Mouse (Mus musculus) forebrain, embryonic 11.5 days (tissue): Measurements from ENCODE around the gene Slc27a1. TPM values are rescaled to one million over a fixed set of nuclear protein-coding genes. Genes with fewer than 3 reads are reported as not detected.

Experiments used
- ATAC-seq: fragments of 200-750 bp; cut with Nextera tagmentation; replicated peaks from 2 replicates; pipeline ENCODE4 v1.8.0; 2017; ENCODE audit warnings: moderate TSS enrichment; ENCODE audit not compliant: low FRiP score
- DNase-seq: peaks from one replicate; pipeline ENCODE4 v3.0.0-alpha.2; 2017; ENCODE audit warnings: low spot score
- H3K27ac ChIP-seq: fragments of 300-500 bp; sonication (generic); 2 replicates; pipeline ENCODE4 v1.5.1; 2014; ENCODE audit warnings: low read depth, low read length
- H3K27me3 ChIP-seq: fragments of 300-500 bp; sonication (generic); 2 replicates; pipeline ENCODE4 v1.6.1; 2014; ENCODE audit warnings: mild to moderate bottlenecking, low read length, mixed read lengths; ENCODE audit not compliant: control insufficient read depth, insufficient read depth
- H3K36me3 ChIP-seq: fragments of 300-500 bp; sonication (generic); 2 replicates; pipeline ENCODE4 v1.6.1; 2014; ENCODE audit warnings: mild to moderate bottlenecking, low read length, moderate library complexity, mixed read lengths; ENCODE audit not compliant: control insufficient read depth, insufficient read depth
- H3K4me1 ChIP-seq: fragments of 300-500 bp; sonication (generic); replicated peaks from 2 replicates; pipeline ENCODE4 v1.6.1; 2014; ENCODE audit warnings: low read length, mixed read lengths; ENCODE audit not compliant: control insufficient read depth, insufficient read depth
- H3K4me2 ChIP-seq: fragments of 300-500 bp; sonication (generic); 2 replicates; pipeline ENCODE4 v1.6.1; 2014; ENCODE audit warnings: low read depth, mild to moderate bottlenecking, low read length, moderate library complexity, mixed read lengths; ENCODE audit not compliant: severe bottlenecking
- H3K4me3 ChIP-seq: fragments of 300-500 bp; sonication (generic); 2 replicates; pipeline ENCODE4 v1.5.1; 2014; ENCODE audit warnings: low read depth, low read length
- H3K9ac ChIP-seq: fragments of 300-500 bp; sonication (generic); 2 replicates; pipeline ENCODE4 v1.6.1; 2014; ENCODE audit warnings: low read length
- H3K9me3 ChIP-seq: fragments of 300-500 bp; sonication (generic); 2 replicates; pipeline ENCODE4 v1.6.1; 2016; ENCODE audit warnings: low read length, mixed read lengths; ENCODE audit not compliant: control insufficient read depth
- WGBS: fragments of 180-500 bp; shearing (Covaris S2); extraction: QIAGEN DNeasy Blood & Tissue Kit; methylation state at CpG from one replicate; pipeline ENCODE4 v1.1.7; 2014; 5-methylcytosine and 5-hydroxymethylcytosine counted together
- polyA plus RNA-seq: library from polyadenylated mRNA; unstranded; fragments of >200 nt; fragmentation: Nextera tagmentation; extraction: Ambion mirVana; gene quantifications from 2 replicates; pipeline ENCODE4 v1.2.1, GENCODE M21; 2014

Slc27a1 gene
- polyA plus RNA-seq, 1 experiment from 2014 or later: 18.4 TPM

DNA sequence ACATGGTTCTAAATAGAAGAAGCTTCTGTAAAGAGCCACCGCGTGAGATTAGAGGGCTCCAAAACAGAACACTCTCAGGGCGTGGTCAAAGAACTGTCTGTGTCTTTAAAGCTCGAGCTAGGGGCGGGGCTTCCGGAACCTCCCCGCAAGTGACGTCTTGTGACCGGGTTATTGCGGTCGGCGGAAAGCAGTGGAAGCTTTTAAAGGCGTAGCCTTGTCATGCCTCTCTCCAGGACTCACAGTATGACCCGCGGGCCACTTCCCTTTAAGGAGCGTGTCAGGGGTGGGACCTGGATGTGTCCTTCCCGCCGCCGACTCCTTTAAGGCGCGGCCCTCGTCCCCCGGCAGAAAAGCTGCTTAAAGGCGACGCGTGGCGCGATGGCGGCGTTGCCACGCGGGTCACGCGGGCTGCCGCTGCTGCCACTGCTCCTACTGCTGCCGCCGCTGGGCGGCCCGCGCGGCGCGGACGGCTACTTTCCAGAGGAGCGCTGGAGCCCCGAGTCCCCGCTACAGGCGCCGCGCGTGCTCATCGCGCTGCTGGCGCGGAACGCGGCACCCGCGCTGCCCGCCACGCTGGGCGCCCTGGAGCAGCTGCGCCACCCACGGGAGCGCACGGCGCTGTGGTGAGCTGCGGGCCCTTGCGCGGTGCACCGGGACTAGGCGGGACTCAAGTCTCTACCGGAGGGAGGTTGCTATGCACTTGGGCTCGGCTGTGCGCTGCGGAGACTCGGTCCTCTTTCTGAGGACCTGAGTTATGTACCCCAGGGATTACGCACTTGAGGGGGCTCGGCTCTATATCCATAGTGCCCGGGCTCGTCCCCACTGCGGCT, 42.4 kb downstream of the Slc27a1 start, which contains the start of gene Colgalt1:
TSS of gene Colgalt1 (plus strand) at position 177 of the 830 bp plus-strand sequence.
- H3K4me2 ChIP-seq: peak within 1 kb of the TSS; percentile 84
- H3K27me3 ChIP-seq: no peaks in the 10 kb centered on the region
- H3K9me3 ChIP-seq: no peaks in the 10 kb centered on the region
- DNase-seq: peak; percentile 95
- H3K36me3 ChIP-seq: no peaks in the 10 kb centered on the region; the same call in 1 of the 2 replicates
- peak; percentile 99 for ATAC-seq
- H3K9ac ChIP-seq: peak within 1 kb of the TSS; percentile 91
- peaks cover 6% of the 10 kb centered on the region; the same call in 1 of the 2 replicates for H3K4me1 ChIP-seq
- peak within 1 kb of the TSS; percentile 92 for H3K4me3 ChIP-seq
- under 1% methylated on average over 82 of the region's 82 CpGs for WGBS
- H3K27ac ChIP-seq: peak within 1 kb of the TSS; percentile 57; the same call in 1 of the 2 replicates

- Histone ChIP-seq H3K4me1 (peaks cover 6% of the 10 kb centered on the region; the same call in 1 of the 2 replicates), H3K9ac (peak overlapping the region; percentile 91), H3K9me3 (no peaks in the 10 kb centered on the region), H3K4me2 (peak overlapping the region; percentile 84), H3K27me3 (no peaks in the 10 kb centered on the region), H3K27ac (no peak overlapping the region), H3K36me3 (no peaks in the 10 kb centered on the region; the same call in 1 of the 2 replicates), H3K4me3 (peak overlapping the region; percentile 92)
- DNase-seq (no peak), ATAC-seq (no peak)
- 41% methylated on average over 5 of the region's 5 CpGs for WGBS
Measured at GRCm38 (mm10) chr8:71612141-71612540, 43.5 kb downstream of the Slc27a1 start.

DNA sequence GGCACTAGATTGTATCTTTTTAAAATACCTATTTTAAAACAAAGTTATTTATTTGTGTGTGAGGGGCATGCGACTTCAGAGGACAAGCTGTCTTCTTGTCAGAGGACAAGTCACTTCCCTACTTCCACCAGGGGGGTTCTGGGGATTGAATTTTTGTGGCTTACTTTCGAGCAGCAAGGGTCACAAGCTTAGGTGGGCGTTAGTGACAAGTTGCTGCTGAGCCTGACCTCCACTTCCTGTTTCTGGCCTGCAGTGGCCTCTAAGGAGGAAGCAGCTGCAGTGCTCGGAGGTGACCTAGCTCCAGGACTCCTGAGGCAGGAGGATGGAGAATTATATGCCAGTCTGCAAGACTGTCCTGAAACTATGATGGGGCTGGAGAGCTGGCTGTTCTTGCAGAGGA, 44.7 kb downstream of the Slc27a1 start:
- H3K27me3 ChIP-seq: no peaks in the 10 kb centered on the region
- 68% methylated on average over 4 of the region's 4 CpGs for WGBS
- H3K4me2 ChIP-seq: no peak overlapping the region
- no peaks in the 10 kb centered on the region for H3K9me3 ChIP-seq
- H3K27ac ChIP-seq: no peak overlapping the region
- no peak overlapping the region for H3K4me3 ChIP-seq
- H3K36me3 ChIP-seq: peaks cover 3% of the 10 kb centered on the region; the same call in 1 of the 2 replicates
- DNase-seq (no peak), ATAC-seq (no peak)
- no peak overlapping the region for H3K9ac ChIP-seq
- peaks cover 6% of the 10 kb centered on the region; the same call in 1 of the 2 replicates for H3K4me1 ChIP-seq

GRCm38 (mm10) chr8:71619786-71620185, 51.1 kb downstream of the Slc27a1 start:
- Histone ChIP-seq H3K4me3 (no peak overlapping the region), H3K4me1 (no peaks in the 10 kb centered on the region), H3K4me2 (no peak overlapping the region), H3K9me3 (no peaks in the 10 kb centered on the region; the same call in 1 of the 2 replicates), H3K27me3 (no peaks in the 10 kb centered on the region), H3K9ac (no peak overlapping the region), H3K27ac (no peak overlapping the region), H3K36me3 (peaks cover 36% of the 10 kb centered on the region)
- ATAC-seq: no peak
- WGBS: 94% methylated on average over 2 of the region's 2 CpGs
- no peak for DNase-seq

DNA sequence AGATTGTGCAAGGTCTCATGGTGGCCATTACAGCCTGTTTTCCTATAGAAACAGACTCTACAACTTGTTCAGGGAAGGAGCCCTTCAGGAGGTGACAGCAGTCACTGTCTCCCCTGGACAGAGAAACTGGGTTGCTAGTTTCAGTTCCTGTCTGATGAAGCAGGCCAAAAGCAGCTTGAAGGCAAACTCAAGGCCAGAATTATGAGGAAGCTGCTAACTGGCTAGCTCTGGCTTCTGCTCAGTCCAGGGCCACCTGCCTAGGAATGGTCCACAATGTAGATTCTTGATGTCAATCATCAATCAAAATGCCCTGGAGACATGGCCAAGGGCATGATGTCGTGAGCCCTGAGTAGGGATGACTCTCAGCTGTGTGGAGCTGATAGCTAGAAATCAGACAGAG, 56.4 kb downstream of the Slc27a1 start:
- Histone ChIP-seq H3K36me3 (peaks cover 26% of the 10 kb centered on the region), H3K9ac (no peak overlapping the region), H3K4me1 (peaks cover 3% of the 10 kb centered on the region; the same call in 1 of the 2 replicates), H3K9me3 (no peaks in the 10 kb centered on the region; the same call in 1 of the 2 replicates), H3K4me3 (no peak overlapping the region), H3K27me3 (peaks cover 5% of the 10 kb centered on the region), H3K27ac (no peak overlapping the region), H3K4me2 (no peak overlapping the region)
- 90% methylated on average over 1 of the region's 1 CpGs for WGBS
- ATAC-seq (no peak), DNase-seq (no peak)

GRCm38 (mm10) chr8:71626753-71627152, 58.1 kb downstream of the Slc27a1 start:
- Histone ChIP-seq H3K4me3 (no peak overlapping the region), H3K27ac (no peak overlapping the region), H3K4me2 (no peak overlapping the region), H3K9ac (no peak overlapping the region), H3K36me3 (peaks cover 17% of the 10 kb centered on the region), H3K27me3 (peaks cover 12% of the 10 kb centered on the region), H3K9me3 (no peaks in the 10 kb centered on the region; the same call in 1 of the 2 replicates), H3K4me1 (peaks cover 3% of the 10 kb centered on the region; the same call in 1 of the 2 replicates)
- WGBS: 89% methylated on average over 9 of the region's 9 CpGs
- DNase-seq: no peak
- ATAC-seq: no peak

DNA sequence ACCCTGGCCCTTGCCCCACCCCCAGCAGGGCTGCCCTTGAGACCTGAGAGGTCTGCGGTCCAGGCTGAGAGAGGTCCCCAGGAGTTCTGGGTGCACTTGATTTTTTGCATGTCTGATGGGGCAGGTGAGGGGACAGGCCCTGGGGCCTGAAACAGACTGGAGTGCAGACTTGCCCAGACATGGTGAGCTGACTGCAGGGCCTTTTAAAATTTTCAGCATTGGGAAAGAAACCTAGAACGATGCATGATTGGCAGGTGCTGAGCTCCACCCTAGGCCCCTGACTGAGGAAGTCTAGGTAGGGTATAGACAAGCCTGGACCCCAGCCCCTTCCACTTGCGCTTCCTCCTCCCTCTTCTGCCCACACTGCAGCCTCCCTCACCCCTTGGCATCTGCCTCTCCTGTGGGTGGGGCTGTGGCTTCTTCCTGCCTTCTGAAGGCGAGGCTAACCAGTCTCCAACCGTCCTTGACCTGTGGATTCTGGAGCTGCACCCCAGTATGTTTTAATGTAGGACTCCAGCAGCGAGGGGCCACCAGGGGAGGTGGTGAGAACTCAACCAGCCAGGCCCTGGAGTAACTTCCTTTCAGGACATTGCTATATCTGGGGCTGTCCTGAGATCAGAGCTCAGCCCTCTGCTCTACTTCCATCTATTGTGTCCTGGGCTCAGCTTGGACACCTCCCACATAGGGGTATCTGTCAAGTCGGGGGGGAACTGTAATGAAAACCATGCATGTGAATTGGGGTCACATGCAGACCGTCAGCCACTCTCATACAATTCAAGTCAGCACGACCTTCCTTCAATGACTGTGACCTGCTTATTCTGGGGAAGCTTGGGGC, 58.8 kb downstream of the Slc27a1 start:
- no peaks in the 10 kb centered on the region; the same call in 1 of the 2 replicates for H3K9me3 ChIP-seq
- peaks cover 3% of the 10 kb centered on the region; the same call in 1 of the 2 replicates for H3K4me1 ChIP-seq
- no peak overlapping the region for H3K9ac ChIP-seq
- no peak for ATAC-seq
- WGBS: 56% methylated on average over 9 of the region's 9 CpGs
- H3K36me3 ChIP-seq: peaks cover 11% of the 10 kb centered on the region
- no peak overlapping the region for H3K4me2 ChIP-seq
- no peak for DNase-seq
- H3K27me3 ChIP-seq: peaks cover 12% of the 10 kb centered on the region
- H3K4me3 ChIP-seq: no peak overlapping the region
- no peak overlapping the region for H3K27ac ChIP-seq

DNA sequence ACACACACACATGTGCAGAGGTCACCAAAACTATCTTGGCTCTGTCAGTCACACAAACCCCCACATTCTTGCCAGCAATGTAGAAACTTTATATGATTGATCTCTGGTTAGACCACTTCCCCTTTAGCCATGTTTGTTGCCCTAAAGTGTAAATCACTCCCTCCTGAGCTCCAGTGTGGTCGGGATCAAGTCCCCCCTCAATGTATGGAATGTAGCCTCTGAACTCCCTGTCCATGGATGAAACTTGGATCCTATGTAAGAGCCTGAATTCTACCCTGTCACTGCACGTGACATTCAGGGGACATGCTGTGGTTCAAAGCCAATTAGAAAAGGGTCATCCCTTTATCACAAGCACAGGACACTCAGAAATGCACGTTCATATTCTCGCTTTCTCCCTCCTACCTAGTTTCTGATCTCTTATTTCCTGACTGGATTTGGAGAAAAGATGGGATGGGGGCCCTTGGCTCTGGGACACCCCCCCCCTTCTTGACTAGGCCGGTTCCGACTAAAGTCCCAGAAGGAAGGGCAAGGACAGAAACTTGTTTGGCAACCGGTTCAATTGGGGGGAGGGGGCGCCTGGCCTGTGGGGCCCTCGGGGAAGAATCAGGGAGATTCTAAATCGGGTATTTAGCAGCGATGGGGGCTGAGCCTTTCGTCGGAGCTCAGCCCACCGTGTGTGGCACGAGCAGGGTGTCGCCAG, 59.9 kb downstream of the Slc27a1 start:
- Histone ChIP-seq H3K36me3 (peaks cover 1% of the 10 kb centered on the region), H3K27ac (no peak overlapping the region), H3K4me1 (peaks cover 3% of the 10 kb centered on the region; the same call in 1 of the 2 replicates), H3K4me3 (peak overlapping the region; percentile 44), H3K9ac (peak overlapping the region; percentile 66), H3K4me2 (peak overlapping the region; percentile 94), H3K9me3 (peaks cover 3% of the 10 kb centered on the region; the same call in 1 of the 2 replicates), H3K27me3 (peaks cover 13% of the 10 kb centered on the region)
- no peak for ATAC-seq
- WGBS: 8% methylated on average over 16 of the region's 16 CpGs
- DNase-seq: no peak
